Mouse (Mus musculus) gastrocnemius, adult 18-20 months (tissue): ENCODE results near the gene Cercam. TPM values are rescaled to one million over a fixed set of nuclear protein-coding genes. Genes with fewer than 3 reads are reported as not detected.
"Not testable (repeated sequence)": the region's sequence is repeated elsewhere in the genome, so short reads cannot be mapped to it uniquely, and the experiment has no call there.

Experiments used
- DNase-seq: peaks from one replicate; pipeline ENCODE4 v3.0.0; 2021; ENCODE audit warnings: low spot score
- microRNA-seq: library from miRNA; unstranded; fragments of <30 nt; microRNA quantifications from one replicate; pipeline ENCODE4 v1.2.0, GENCODE M21; 2021
- total RNA-seq, 2 experiments: library from RNA; stranded (reverse); gene quantifications; 2 replicates each; pipeline ENCODE4 v1.2.3; 2021

The Cercam gene
- total RNA-seq, 2 experiments from 2014 or later: 1.6 to 1.7 TPM

- no peak for DNase-seq
Observed at GRCm38 (mm10) chr2:29897366-29897765, 28.4 kb downstream of the Cercam start.

DNA sequence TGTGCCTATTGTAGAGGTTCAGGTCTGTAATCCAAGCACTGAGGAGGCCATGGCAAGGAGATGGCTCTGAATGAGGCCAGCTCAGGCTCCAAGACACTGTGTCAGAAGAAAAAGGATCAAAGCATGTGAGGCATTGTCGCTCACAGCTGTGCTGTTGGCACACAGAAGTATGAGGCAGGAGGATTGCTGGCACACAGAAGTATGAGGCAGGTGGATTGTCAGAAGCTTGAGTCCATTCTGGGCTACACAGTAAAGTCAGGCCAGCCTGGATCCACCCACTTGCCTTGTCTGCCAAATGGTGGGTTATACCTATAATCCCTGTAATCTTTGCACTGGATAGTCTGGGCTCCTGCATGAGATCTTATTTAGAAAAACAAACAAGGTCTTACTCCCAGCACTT lies 29.1 kb downstream of the Cercam start:
- no peak for DNase-seq

GRCm38 (mm10) chr2:29902194-29902593 lies 33.2 kb downstream of the Cercam start:
- no peak for DNase-seq

DNA sequence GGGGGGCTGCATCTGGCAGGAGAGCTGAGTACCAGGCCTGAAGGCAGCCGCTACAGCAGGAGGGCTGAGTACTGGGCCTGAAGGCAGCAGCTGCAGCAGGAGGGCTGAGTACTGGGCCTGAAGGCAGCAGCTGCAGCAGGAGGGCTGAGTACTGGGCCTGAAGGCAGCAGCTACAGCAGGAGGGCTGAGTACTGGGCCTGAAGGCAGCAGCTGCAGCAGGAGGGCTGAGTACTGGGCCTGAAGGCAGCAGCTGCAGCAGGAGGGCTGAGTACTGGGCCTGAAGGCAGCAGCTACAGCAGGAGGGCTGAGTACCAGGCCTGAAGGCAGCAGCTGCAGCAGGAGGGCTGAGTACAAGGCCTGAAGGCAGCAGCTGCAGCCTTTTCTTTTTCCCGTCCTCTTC lies 39.2 kb downstream of the Cercam start:
- not testable (repeated sequence) for DNase-seq

GRCm38 (mm10) chr2:29910042-29910441 lies 41.1 kb downstream of the Cercam start:
- DNase-seq: no peak

DNA sequence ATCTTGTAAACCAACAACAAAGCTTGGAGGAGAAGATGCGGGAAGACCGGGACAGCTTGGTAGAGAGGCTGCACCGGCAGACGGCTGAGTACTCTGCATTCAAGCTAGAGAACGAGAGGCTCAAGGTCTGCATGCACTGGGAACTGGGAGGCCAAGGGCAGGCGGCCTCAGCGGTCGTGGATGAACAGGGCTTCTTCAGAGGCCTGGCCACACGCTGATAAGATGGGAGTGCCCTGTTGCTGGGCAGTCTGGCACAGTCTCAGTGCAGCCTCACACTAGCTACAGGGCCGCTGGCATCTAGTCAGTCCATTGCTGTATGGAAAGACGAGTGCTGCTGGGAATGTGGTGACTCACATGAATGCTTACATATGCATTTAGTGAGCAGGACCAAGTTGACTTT lies 48.7 kb downstream of the Cercam start:
- no peak for DNase-seq

GRCm38 (mm10) chr2:29922011-29922410 lies 53.0 kb downstream of the Cercam start:
- DNase-seq: peak; percentile 72

DNA sequence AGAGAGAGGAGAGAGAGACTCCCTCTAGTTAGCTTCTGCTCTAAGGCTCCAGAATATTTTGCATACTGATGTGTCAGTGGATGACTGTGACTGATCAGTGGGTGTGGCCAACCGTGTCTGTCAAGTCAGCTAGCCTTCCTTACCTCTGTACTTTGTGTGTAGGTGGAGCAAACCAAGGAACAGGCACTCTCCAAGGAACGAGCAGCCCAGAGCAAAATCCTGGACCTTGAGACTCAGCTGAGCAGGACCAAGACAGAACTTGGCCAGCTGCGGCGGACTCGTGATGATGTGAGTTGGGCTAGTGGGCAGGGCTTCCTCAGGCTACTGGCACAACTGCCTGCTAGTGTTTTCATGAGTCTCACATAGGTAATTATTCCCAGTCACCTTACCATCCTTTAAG lies 57.6 kb downstream of the Cercam start:
- DNase-seq: no peak

GRCm38 (mm10) chr2:29930506-29930905 lies 61.5 kb downstream of the Cercam start:
- no peak for DNase-seq

DNA sequence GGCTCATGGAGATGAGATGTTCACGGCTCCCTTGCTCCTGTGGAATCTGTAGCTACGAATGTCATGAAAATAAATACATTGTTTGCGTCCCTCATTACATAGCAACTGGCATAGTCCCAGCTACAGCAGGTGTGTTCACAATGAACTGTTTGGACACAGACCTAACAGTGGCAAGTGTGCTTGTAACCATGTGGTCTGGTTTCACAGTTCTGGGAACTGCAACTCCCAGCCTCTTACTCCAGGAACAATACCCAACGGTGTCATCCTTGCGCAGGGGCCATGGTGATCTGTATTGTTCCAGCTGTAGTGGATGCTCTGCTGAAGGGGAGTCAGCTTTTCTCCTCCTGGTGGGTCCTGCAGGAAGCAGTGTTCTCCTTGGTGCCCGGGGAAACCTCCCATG lies 62.2 kb downstream of the Cercam start:
- DNase-seq: no peak

Small RNA genes within 50 kb of the gene (microRNA-seq; reads per million reads assigned to microRNA genes)
- gene Mir219a-2: not detected
- not detected for gene Mir219b

Other genes with a start within 250 kb of the Cercam start
- 100 to 1,000 TPM; 137 to 155 TPM for gene Rapgef1, start 249.4 kb upstream of the Cercam start, total RNA-seq
- gene Gm13420, start 117.5 kb upstream of the Cercam start, total RNA-seq: not detected
- not detected for gene Gm13547, start 109.9 kb upstream of the Cercam start, total RNA-seq
- 1 to 10 TPM; 8.6 to 9.0 TPM for gene Coq4, start 81.7 kb upstream of the Cercam start, total RNA-seq
- gene Trub2, start 80.7 kb upstream of the Cercam start, total RNA-seq: 10 to 100 TPM; 27.7 to 30.3 TPM
- gene Slc27a4, start 66.5 kb upstream of the Cercam start, total RNA-seq: 1 to 10 TPM; 6.5 to 7.0 TPM
- gene Urm1, start 49.1 kb upstream of the Cercam start, total RNA-seq: 10 to 100 TPM; 23.9 to 30.3 TPM
- 10 to 100 TPM; 10.4 to 11.9 TPM for gene Odf2, start 20.1 kb downstream of the Cercam start, total RNA-seq
- 10 to 100 TPM; 23.1 to 23.9 TPM for gene Gle1, start 66.3 kb downstream of the Cercam start, total RNA-seq
- 10 to 100 TPM; 32.7 to 43.1 TPM for gene Sptan1, start 96.4 kb downstream of the Cercam start, total RNA-seq
- 1 to 10 TPM; 3.6 to 4.3 TPM for gene Wdr34, start 179.7 kb downstream of the Cercam start, total RNA-seq
- 100 to 1,000 TPM in 1 of 2 experiments, 10 to 100 TPM in 1; 87.1 to 104 TPM for gene Set, start 188.2 kb downstream of the Cercam start, total RNA-seq
- 1 to 10 TPM; 2.5 to 3.9 TPM for gene Pkn3, start 208.5 kb downstream of the Cercam start, total RNA-seq
- gene Zdhhc12, start 224.5 kb downstream of the Cercam start, total RNA-seq: 1 to 10 TPM; 2.1 to 2.8 TPM